Mouse (Mus musculus) CH12.LX (cell line): Measurements from ENCODE around the gene Plcl2. TPM values are rescaled to one million over a fixed set of nuclear protein-coding genes. Genes with fewer than 3 reads are reported as not detected.

ENCODE experiments used
- DNase-seq: peaks from one replicate; pipeline ENCODE4 v3.0.0-alpha.2; 2013; ENCODE audit errors: extremely low read depth
- H3K27ac ChIP-seq: 2 replicates; pipeline ENCODE4 v1.5.1; 2012; ENCODE audit warnings: low read depth, mild to moderate bottlenecking, control low read depth, moderate library complexity; ENCODE audit not compliant: insufficient read depth
- H3K27me3 ChIP-seq: replicated peaks from 2 replicates; pipeline ENCODE3; 2012; ENCODE audit warnings: inconsistent platforms
- H3K36me3 ChIP-seq, 2 experiments: replicated peaks in 1 of 2; 2 replicates each; pipeline versions ENCODE3 to v1.6.1; 2012; ENCODE audit warnings: inconsistent platforms in 1 of 2, low read length in 1 of 2, mild to moderate bottlenecking in 1 of 2, mixed read lengths in 1 of 2, moderate library complexity in 1 of 2; ENCODE audit not compliant: control insufficient read depth in 1 of 2, insufficient read depth in 1 of 2
- H3K4me1 ChIP-seq, 2 experiments: 2 replicates each; pipeline ENCODE4 v1.6.1; 2012; ENCODE audit warnings: inconsistent platforms in 1 of 2, moderate library complexity in 1 of 2; ENCODE audit not compliant: insufficient read depth in 2 of 2, control insufficient read depth in 1 of 2
- H3K4me2 ChIP-seq: 2 replicates; pipeline ENCODE4 v1.6.1; 2012; ENCODE audit warnings: low read depth, mild to moderate bottlenecking, control low read depth; ENCODE audit not compliant: poor library complexity, insufficient read depth, severe bottlenecking
- H3K4me3 ChIP-seq, 3 experiments: fragments of 150-350 bp in 1 of 3; sonication (generic) in 1 of 3; replicated peaks in 1 of 3; 2 replicates each; pipeline versions ENCODE3 to v1.5.1; 2011 to 2012; ENCODE audit warnings: low read depth in 2 of 3, low read length in 2 of 3, mild to moderate bottlenecking in 2 of 3, moderate library complexity in 2 of 3, control low read depth in 1 of 3, improper control_type of control experiment in 1 of 3, inconsistent platforms in 1 of 3, mixed read lengths in 1 of 3; ENCODE audit not compliant: poor library complexity in 1 of 3
- H3K79me2 ChIP-seq: replicated peaks from 2 replicates; pipeline ENCODE4 v1.6.1; 2012; ENCODE audit warnings: mild to moderate bottlenecking, moderate library complexity; ENCODE audit not compliant: control insufficient read depth, poor library complexity, insufficient read depth, severe bottlenecking; ENCODE audit errors: extremely low read depth
- H3K9ac ChIP-seq: 2 replicates; pipeline ENCODE4 v1.6.1; 2012; ENCODE audit warnings: low read depth, mild to moderate bottlenecking, control low read depth, moderate library complexity; ENCODE audit not compliant: insufficient read depth
- H3K9me3 ChIP-seq: replicated peaks from 2 replicates; pipeline ENCODE3; 2012; ENCODE audit warnings: low read length, inconsistent platforms, mixed read lengths
- CHD1 ChIP-seq: IDR thresholded peaks from 2 replicates; pipeline ENCODE4 v1.6.1; 2012; ENCODE audit warnings: low read depth, low read length, improper control_type of control experiment, inconsistent platforms
- E2F4 ChIP-seq: IDR thresholded peaks from 2 replicates; pipeline ENCODE4 v1.6.1; 2011; ENCODE audit warnings: low read depth, low read length, improper control_type of control experiment; ENCODE audit not compliant: insufficient replicate concordance
- EP300 ChIP-seq: IDR thresholded peaks from 2 replicates; pipeline ENCODE4 v1.6.1; 2011; ENCODE audit warnings: low read length, improper control_type of control experiment
- IRF4 ChIP-seq: IDR thresholded peaks from 2 replicates; pipeline ENCODE4 v1.6.1; 2014; ENCODE audit warnings: low read depth, mild to moderate bottlenecking, inconsistent platforms, low read length, improper control_type of control experiment
- JUN ChIP-seq: IDR thresholded peaks from 2 replicates; pipeline ENCODE4 v1.6.1; 2011; ENCODE audit warnings: low read depth, mild to moderate bottlenecking, low read length, improper control_type of control experiment, moderate library complexity; ENCODE audit not compliant: insufficient read depth
- JUND ChIP-seq: conservative IDR thresholded peaks from 2 replicates; pipeline ENCODE4 v1.6.1; 2011; ENCODE audit warnings: low read depth, low read length, improper control_type of control experiment
- MAFK ChIP-seq: IDR thresholded peaks from 2 replicates; pipeline ENCODE4 v1.6.1; 2011; ENCODE audit warnings: low read length, improper control_type of control experiment; ENCODE audit not compliant: insufficient replicate concordance
- MAX ChIP-seq: IDR thresholded peaks from 2 replicates; pipeline ENCODE4 v1.6.1; 2011; ENCODE audit warnings: low read length, improper control_type of control experiment
- MAZ ChIP-seq: IDR thresholded peaks from 2 replicates; pipeline ENCODE4 v1.6.1; 2012; ENCODE audit warnings: low read depth, mild to moderate bottlenecking, inconsistent platforms, low read length, improper control_type of control experiment, moderate library complexity
- MYC ChIP-seq: IDR thresholded peaks from 2 replicates; pipeline ENCODE4 v1.6.1; 2011; ENCODE audit warnings: low read depth, mild to moderate bottlenecking, improper control_type of control experiment, low read length
- NELFE ChIP-seq: IDR thresholded peaks from 2 replicates; pipeline ENCODE4 v1.6.1; 2011; ENCODE audit warnings: low read depth, low read length, improper control_type of control experiment
- NRF1 ChIP-seq: IDR thresholded peaks from 2 replicates; pipeline ENCODE4 v1.6.1; 2014; ENCODE audit warnings: low read depth, mild to moderate bottlenecking, inconsistent platforms, low read length, improper control_type of control experiment, moderate library complexity
- PAX5 ChIP-seq: IDR thresholded peaks from 2 replicates; pipeline ENCODE4 v1.6.1; 2012; ENCODE audit warnings: low read length, inconsistent platforms, mixed read lengths
- POLR2A ChIP-seq: IDR thresholded peaks from 2 replicates; pipeline ENCODE4 v1.6.1; 2011; ENCODE audit warnings: low read depth, mild to moderate bottlenecking, improper control_type of control experiment, low read length
- POLR2AphosphoS2 ChIP-seq: IDR thresholded peaks from 2 replicates; pipeline ENCODE4 v1.6.1; 2011; ENCODE audit warnings: low read depth, low read length, improper control_type of control experiment
- RAD21 ChIP-seq: IDR thresholded peaks from 2 replicates; pipeline ENCODE4 v1.6.1; 2011; ENCODE audit warnings: low read depth, mild to moderate bottlenecking, low read length, improper control_type of control experiment, moderate library complexity
- RCOR1 ChIP-seq: conservative IDR thresholded peaks from 2 replicates; pipeline ENCODE4 v1.6.1; 2012; ENCODE audit warnings: low read depth, mild to moderate bottlenecking, inconsistent platforms, low read length, improper control_type of control experiment
- SIN3A ChIP-seq: IDR thresholded peaks from 2 replicates; pipeline ENCODE4 v1.6.1; 2012; ENCODE audit warnings: low read length, improper control_type of control experiment, inconsistent platforms
- SMC3 ChIP-seq: IDR thresholded peaks from 2 replicates; pipeline ENCODE4 v1.6.1; 2011; ENCODE audit warnings: low read depth, low read length, improper control_type of control experiment
- TBP ChIP-seq: conservative IDR thresholded peaks from 2 replicates; pipeline ENCODE4 v1.6.1; 2011; ENCODE audit warnings: low read depth, low read length, improper control_type of control experiment
- UBTF ChIP-seq: IDR thresholded peaks from 2 replicates; pipeline ENCODE4 v1.6.1; 2012; ENCODE audit warnings: low read depth, mild to moderate bottlenecking, inconsistent platforms, low read length, improper control_type of control experiment, moderate library complexity
- USF2 ChIP-seq: conservative IDR thresholded peaks from 2 replicates; pipeline ENCODE4 v1.6.1; 2011; ENCODE audit warnings: low read depth, low read length, improper control_type of control experiment
- ZC3H11A ChIP-seq: IDR thresholded peaks from 2 replicates; pipeline ENCODE4 v1.6.1; 2012; ENCODE audit warnings: low read depth, mild to moderate bottlenecking, inconsistent platforms, low read length, improper control_type of control experiment
- ZKSCAN1 ChIP-seq: IDR thresholded peaks from 2 replicates; pipeline ENCODE4 v1.6.1; 2012; ENCODE audit warnings: low read depth, inconsistent platforms, low read length, improper control_type of control experiment, borderline replicate concordance
- ZMIZ1 ChIP-seq: IDR thresholded peaks from 2 replicates; pipeline ENCODE4 v1.6.1; 2012; ENCODE audit warnings: low read depth, mild to moderate bottlenecking, inconsistent platforms, low read length, improper control_type of control experiment
- ZNF384 ChIP-seq: IDR thresholded peaks from 2 replicates; pipeline ENCODE4 v1.6.1; 2012; ENCODE audit warnings: low read depth, low read length, improper control_type of control experiment, inconsistent platforms
- dilution Hi-C: fragments of 300-500 bp; cut with MboI; formaldehyde crosslinking; loops from 2 replicates; pipeline ENCODE4 v1.14.3; 2020; ENCODE audit warnings: low sequenced_read_pairs; ENCODE audit not compliant: extremely low pct_unique_long_range_greater_than_20kb, extremely low pct_ligation_motif_present
- in situ Hi-C: fragments of 300-500 bp; cut with MboI; formaldehyde crosslinking; loops from 3 replicates; pipeline ENCODE4 v1.14.3; 2019; ENCODE audit warnings: low sequenced_read_pairs, low pct_ligation_motif_present, low pct_unique_long_range_greater_than_20kb, mixed read lengths
- polyA plus RNA-seq: library from polyadenylated mRNA; unstranded; fragments of >175 nt; gene quantifications from 2 replicates; pipeline ENCODE4 v1.2.1, GENCODE M21; 2012; ENCODE audit warnings: low read depth; ENCODE audit not compliant: insufficient read length
- total RNA-seq, 2 experiments: library from RNA; depleted of rRNA; stranded (reverse); fragments of 300-350 nt in 1 of 2; fragments of >200 nt in 1 of 2; gene quantifications; 2 replicates each; pipeline ENCODE4 v1.2.3; 2012 to 2014

The Plcl2 gene
- total and polyA plus RNA-seq, 3 experiments = 9.0 to 16.6 (median 12.7) TPM

DNA sequence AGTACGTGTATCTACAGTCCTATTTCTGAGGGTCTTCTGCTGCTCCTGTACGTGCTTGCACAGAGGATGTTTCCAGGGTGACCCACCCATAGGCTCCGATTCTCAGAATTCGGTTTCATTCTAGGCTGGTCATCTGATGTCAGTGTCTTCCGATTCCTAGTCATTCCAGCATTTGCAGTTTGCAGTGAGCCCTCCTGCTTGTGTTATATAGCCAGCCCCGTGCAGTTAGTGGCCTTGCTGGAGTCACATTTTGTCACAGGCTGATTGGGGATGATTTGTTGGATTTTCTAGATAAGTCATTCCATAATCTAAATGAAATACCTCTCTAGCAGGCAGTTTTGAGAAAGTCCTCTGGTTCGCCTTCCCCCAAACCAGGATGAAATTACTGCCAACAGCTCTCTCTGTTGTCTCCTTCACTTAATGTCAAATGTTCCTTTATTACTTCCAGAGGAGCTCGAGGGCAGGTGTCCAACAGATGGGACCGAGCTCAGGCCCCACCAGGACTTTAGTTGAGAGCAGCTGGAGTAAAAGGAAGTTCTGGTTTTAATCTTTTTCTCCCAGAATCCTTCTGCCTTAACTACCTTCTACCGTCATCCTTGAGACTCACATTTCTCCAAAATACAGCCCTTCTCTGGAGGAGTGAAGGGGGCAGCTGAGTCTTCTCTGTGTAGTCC is 13.8 kb upstream of the Plcl2 start:
- no peak overlapping the region for H3K4me2 ChIP-seq
- dilution Hi-C loops = no loop called here

DNA sequence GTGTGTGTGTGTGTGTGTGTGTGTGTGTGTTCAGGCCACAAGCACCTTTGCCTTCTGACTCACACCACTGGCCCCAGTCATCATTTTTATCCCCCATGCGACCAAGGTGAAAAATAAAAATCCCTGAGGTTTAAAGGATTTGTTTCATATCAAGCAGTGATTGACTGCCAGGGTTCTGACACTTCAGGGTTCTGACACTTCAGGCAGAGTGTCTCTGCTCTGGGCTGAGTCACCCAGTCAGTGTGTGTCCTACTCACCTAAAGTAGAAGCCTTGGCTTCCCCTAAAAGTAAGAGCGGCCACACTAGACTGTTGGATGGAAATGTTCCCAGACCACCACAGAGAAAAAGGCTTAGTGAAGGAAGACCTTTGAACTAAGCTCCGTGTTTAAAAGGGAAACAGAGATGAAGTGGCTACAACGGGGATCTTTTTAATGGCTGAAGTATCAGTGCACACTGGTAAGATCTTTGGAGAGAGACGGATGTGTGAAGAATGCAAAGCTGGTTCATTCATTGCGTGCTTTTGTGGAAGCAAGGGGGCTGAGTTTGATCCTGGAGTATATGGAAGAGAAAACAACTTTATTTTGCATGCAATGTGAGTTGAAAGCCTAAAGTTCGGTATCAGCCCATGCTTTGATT is 11.0 kb upstream of the Plcl2 start:
- H3K9me3 ChIP-seq = no peaks in the 10 kb centered on the region
- H3K27me3 ChIP-seq = no peaks in the 10 kb centered on the region
- H3K27ac ChIP-seq = no peak overlapping the region
- no peaks in the 10 kb centered on the region for H3K79me2 ChIP-seq
- no peak overlapping the region for H3K9ac ChIP-seq
- in situ Hi-C loops (no loop called here), dilution Hi-C loops (no loop called here)
- H3K4me2 ChIP-seq = no peak overlapping the region
- TF ChIP-seq TBP (no peak), CHD1 (no peak), RCOR1 (no peak), MAZ (no peak), SMC3 (no peak), MAFK (no peak), IRF4 (no peak), POLR2AphosphoS2 (no peak), ZMIZ1 (no peak), SIN3A (no peak), ZC3H11A (no peak), JUN (no peak), MAX (no peak), MYC (no peak), UBTF (no peak), POLR2A (no peak), NRF1 (no peak), E2F4 (no peak), RAD21 (no peak)
- no peak for DNase-seq
- H3K4me1 ChIP-seq = peaks cover 11 to 15% of the 10 kb centered on the region in 2 experiments
- no peak overlapping the region for H3K4me3 ChIP-seq
- H3K36me3 ChIP-seq = no peaks in the 10 kb centered on the region

More for the DNA sequence above, 13.8 kb upstream of the Plcl2 start:
- no peaks in the 10 kb centered on the region for H3K9me3 ChIP-seq
- TF ChIP-seq MAZ (no peak), USF2 (no peak), PAX5 (no peak), ZNF384 (no peak), RCOR1 (no peak), JUND (no peak), ZKSCAN1 (no peak), EP300 (no peak), NELFE (no peak), POLR2A (no peak)
- H3K9ac ChIP-seq = no peak overlapping the region
- H3K4me1 ChIP-seq = peaks cover 9 to 17% of the 10 kb centered on the region in 2 experiments
- no peaks in the 10 kb centered on the region for H3K36me3 ChIP-seq
- H3K27ac ChIP-seq = no peak overlapping the region
- no peaks in the 10 kb centered on the region for H3K27me3 ChIP-seq
- no peak for DNase-seq
- no peak overlapping the region for H3K4me3 ChIP-seq
- no peaks in the 10 kb centered on the region for H3K79me2 ChIP-seq
- in situ Hi-C loops = no loop called here
